Comparison of ENCODE assay signal across 8 mouse cellular contexts in the genomic region with DNA sequence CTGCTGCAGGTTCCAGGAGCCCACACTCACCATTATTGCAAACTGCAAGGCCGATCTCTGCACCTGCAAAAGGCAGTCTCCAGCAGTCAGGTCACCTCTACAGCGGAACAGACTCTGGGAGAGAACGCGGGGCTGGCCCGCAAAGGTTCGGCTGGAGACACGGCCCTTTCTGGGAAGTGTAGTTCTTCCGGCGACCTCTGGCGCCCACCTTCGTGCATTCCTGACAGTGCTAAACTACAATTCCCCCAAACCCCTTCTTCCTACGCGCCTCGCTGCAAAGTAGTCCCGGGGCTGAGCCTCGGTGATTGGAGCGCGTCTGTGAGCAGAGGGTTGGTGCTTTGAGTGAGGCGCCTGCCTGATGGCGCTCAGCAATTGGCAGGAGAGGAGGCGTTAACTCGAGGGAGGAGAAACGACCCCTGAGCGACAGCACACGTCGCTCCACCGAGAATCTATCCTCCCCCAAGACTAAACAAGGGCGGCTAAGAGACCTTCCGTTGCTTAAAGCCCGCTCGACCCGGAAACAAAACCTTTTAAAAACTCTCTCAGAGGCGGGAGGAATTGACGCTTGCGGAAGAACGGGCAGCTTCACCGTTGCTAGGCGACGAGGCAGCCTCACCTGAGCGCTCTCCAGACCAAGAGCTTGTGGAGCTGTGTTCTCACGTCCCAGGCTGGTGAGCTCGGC. TPM values are rescaled to one million over a fixed set of nuclear protein-coding genes. Genes with fewer than 3 reads are reported as not detected.
DNase-seq lines count a peak whose midpoint lies in the region; ATAC-seq lines count a peak whose summit lies in the region.

A gene (plus strand): TSS at position 536 of the 682 bp plus-strand sequence.
A gene (minus strand): TSS at position 668 of the 682 bp plus-strand sequence.

- H3K27me3 ChIP-seq in lung, embryonic 16.5 days (ENCODE audit: control insufficient read depth, insufficient read depth, low read depth, low read length): no peaks in the 10 kb centered on the region

- peak within 1 kb of the TSS; percentile 68 for H3K27ac ChIP-seq in lung, embryonic 16.5 days (ENCODE audit: low read length)

- peak; percentile 96 to 97 for ATAC-seq in hematopoietic stem cell, adult 5-6 weeks (replicated peaks in 1 of 2; ENCODE audit: insufficient read depth in 1 of 2, low FRiP score in 2 of 2, low TSS enrichment in 1 of 2, low read depth in 1 of 2, poor library complexity in 2 of 2, severe bottlenecking in 2 of 2)
- ATAC-seq in lung, embryonic 16.5 days (ENCODE audit: low read depth): peak; percentile 99

- H3K9ac ChIP-seq in lung, embryonic 16.5 days (ENCODE audit: low read length): peak within 1 kb of the TSS; percentile 76

- no peaks in the 10 kb centered on the region for H3K36me3 ChIP-seq in lung, embryonic 16.5 days (ENCODE audit: control insufficient read depth, insufficient read depth, low read length)

- no peaks in the 10 kb centered on the region for H3K9me3 ChIP-seq in lung, embryonic 16.5 days (ENCODE audit: control insufficient read depth, low read length)

- peak; percentile 97 for DNase-seq in MEL-GATA-1-ER (ENCODE audit: extremely low read depth, low read depth)
- peak; percentile 95 for DNase-seq in cerebellum, adult 8-10 months
- peak; percentile 98 for DNase-seq in forelimb bud, embryonic 11.5 days (ENCODE audit: low read depth, low spot score)
- peak; percentile 96 for DNase-seq in layer of hippocampus, adult 9-10 months (ENCODE audit: low spot score)
- DNase-seq in ovary, postnatal 10 days (ENCODE audit: low spot score): peak; percentile 77
- DNase-seq in thymus, postnatal 10 days (ENCODE audit: low spot score in 2 of 2): peak; percentile 90 to 95

- WGBS in lung, embryonic 16.5 days: under 1% methylated on average over 42 of the region's 42 CpGs

- H3K4me1 ChIP-seq in lung, embryonic 16.5 days (replicated peaks; ENCODE audit: control insufficient read depth, insufficient read depth, low read length): peaks cover 17% of the 10 kb centered on the region

- H3K4me3 ChIP-seq in lung, embryonic 16.5 days (ENCODE audit: low read length): peak within 1 kb of the TSS; percentile 64

- peak within 1 kb of the TSS; percentile 91 for H3K4me2 ChIP-seq in lung, embryonic 16.5 days (ENCODE audit: low read depth, low read length)

RNA-seq across cellular contexts. Expression of the first gene that starts in this region (rescaled TPM):
- 12.5 TPM in 2 replicates for total RNA-seq in hematopoietic stem cell, adult 5-6 weeks (2017)
- polyA plus RNA-seq in lung, embryonic 16.5 days (2015; fragmentation: Nextera tagmentation; extraction: Ambion mirVana): 13.1 and 13.2 TPM in 2 replicates

RNA-seq across cellular contexts. Expression of the second gene that starts in this region (rescaled TPM):
- 99.2 and 183 TPM in 2 replicates for total RNA-seq in hematopoietic stem cell, adult 5-6 weeks (2017)
- 398 and 405 TPM in 2 replicates for polyA plus RNA-seq in lung, embryonic 16.5 days (2015; fragmentation: Nextera tagmentation; extraction: Ambion mirVana)

Comparison
In these comparisons a context has a peak if more than half of its experiments do, and no peak if none do; other contexts are left out.
1. Peak in every context shown above with its lines: DNase-seq, ATAC-seq, H3K4me3 ChIP-seq and H3K27ac ChIP-seq.